Mouse (Mus musculus): ENCODE data around the gene Amer1.
A peak's percentile ranks its signal among the peaks of the same experiment; 100 is the strongest.

The Amer1 gene

DNA sequence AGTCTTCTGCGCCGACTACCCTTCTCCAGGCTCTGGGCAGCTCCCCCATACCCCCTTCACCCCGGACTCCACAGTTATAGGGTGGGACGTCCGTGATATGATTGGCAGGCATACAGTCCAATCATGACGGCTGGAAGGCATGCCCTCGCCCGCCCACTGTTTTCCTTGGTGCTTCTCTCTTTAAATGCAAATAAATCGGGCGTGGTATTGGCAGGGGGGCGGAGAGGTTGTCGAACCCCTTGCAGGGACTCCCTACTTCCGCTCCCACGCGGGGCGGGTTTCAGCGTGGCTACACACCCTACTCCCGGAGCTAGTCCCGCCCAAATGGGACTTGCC, at the start of gene Amer1:
Gene Amer1, minus strand, starts transcription at position 97 of the 336 bp plus-strand sequence.
- peak; percentile 72 for DNase-seq (ENCODE audit: low read depth)

GRCm38 (mm10) chrX:95457166-95457565, 12.5 kb upstream of the Amer1 start:
- DNase-seq (ENCODE audit: low read depth) = no peak

DNA sequence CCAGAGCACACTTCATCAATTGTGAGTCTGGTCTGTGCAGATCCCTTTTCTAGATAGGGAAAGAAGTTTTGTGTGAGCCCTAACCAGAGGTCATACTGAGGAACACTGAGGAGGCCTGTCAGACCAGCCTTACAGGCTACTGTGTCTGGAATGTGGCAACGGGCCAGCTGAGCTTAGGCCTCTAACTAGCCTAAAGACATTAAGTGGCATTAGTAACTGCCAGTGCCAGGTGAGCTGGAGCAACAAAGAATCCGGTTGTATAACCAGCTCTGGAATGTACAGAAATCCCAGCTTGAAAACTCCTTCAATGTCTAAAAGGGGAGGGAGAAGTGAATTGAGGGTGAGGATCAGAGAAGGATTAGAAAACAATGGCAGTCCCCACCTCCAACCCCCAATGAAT, 1.2 kb upstream of the Amer1 start:
- no peak for DNase-seq (ENCODE audit: low read depth)

DNA sequence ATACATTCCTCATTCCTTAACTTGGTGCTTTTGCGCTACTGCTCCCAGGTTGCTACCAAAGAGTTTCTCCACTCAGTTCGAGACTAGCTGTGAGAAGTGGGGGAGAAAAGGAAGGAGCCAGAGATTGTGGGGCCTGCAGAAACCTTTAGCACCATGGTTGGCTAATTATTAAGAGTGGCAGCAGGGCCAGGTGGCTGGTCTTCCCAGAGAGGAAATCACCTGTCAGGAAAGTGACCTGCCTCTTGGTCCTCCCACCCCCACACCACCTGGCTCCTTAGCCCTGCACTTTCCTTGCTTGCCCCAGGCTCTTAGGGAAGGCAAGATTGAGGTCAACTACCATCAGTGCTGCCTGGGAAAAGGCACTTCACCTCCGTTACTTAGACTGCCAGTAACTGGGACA, 469 bp upstream of the Amer1 start:
- DNase-seq (ENCODE audit: low read depth) = no peak

DNA sequence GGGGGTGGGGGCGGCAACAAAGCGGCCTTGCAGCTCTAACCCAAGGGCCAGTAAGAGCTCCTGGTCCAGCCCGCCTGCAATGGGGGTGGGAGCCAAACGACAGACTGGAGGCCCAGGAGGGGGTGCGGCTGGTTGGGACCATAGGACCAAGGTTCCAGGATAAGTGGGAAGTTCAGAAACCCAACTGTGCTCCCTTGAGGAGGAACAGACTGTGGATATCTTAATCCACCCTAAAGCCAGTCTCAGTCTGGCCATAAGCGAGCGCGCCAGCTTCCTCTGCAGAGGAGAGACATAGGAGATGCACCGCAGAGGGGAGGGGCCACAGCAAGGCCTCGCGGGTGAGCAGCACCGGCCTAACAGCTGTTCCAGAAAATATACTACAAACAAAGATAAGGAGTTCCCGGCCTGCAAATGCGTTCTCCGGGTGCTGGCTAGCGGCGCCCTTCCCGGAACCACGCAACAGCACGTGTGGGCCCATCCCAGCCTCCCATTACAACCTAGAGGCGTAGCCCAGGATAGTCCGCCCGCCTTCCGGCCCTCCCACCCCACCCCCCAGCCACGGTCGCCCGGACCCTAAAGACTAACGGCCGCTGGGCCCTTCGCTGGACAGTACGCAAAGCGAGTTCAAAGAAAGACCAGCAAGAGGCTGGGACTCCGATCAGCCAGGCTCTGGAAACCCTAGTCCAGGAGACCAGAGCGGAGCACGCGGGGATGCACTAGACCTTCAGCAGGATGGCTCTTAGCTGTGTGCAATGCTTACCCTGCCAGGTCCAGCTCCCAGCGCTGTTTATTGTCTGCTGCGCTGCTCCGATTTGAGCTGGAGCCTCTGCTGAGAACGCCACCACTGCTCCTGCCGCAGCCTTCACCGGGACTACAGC, 535 bp downstream of the Amer1 start:
- DNase-seq (ENCODE audit: low read depth) = peak; percentile 16

DNA sequence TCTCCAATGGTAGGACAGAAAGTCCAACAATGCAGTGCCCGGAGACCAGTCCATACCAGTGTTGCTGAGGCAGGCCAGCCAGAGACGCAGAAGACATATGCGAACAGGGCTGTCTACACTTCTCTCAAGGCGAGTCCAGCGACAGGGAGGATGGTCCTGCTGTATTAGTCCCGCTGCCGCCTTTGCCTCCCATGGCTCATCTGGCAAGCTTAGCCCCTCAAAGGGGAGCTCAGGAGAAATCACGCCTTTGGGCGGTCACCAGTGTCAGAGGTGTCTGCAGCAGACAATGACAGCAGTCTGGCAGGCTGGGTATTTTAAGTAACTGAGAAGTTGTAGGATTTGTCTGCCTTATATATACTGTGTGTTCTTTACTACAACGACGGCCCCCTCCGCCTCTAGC, 1.3 kb downstream of the Amer1 start:
- DNase-seq (ENCODE audit: low read depth) = no peak

- no peak for DNase-seq (ENCODE audit: low read depth)
Measured at GRCm38 (mm10) chrX:95442261-95442660, 2.4 kb downstream of the Amer1 start.

GRCm38 (mm10) chrX:95441290-95441689, 3.4 kb downstream of the Amer1 start:
- DNase-seq (ENCODE audit: low read depth) = no peak

GRCm38 (mm10) chrX:95438491-95438890, 6.2 kb downstream of the Amer1 start:
- no peak for DNase-seq (ENCODE audit: low read depth)

DNA sequence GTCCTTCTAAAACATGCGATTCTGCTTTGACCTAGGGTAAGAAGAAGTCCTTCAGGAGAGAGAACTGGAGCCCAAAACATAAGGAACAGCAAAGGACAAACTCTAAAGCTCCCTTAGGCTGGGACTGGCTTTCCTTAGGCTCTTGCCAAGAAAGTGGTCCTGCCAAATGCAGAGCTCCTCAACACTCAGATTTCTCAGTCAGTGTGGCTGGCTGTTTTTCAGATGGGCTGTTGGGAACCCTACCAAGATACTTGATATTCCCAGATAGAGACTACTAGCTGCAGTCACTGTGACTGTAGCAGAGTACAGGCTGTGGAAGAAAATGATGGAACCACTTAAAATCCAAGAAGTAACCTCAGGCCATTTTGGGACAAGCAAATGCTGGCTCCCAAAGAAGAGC, 7.4 kb downstream of the Amer1 start:
- no peak for DNase-seq (ENCODE audit: low read depth)

- DNase-seq (ENCODE audit: low read depth) = no peak
Measured at GRCm38 (mm10) chrX:95373101-95373500, 71.6 kb downstream of the Amer1 start.

Data from c-Kit-positive CD71-negative TER-119-negative erythroid progenitor cells, embryonic 14.5 days (primary cell).